Mouse (Mus musculus): Measurements from ENCODE around the gene Nxn. TPM values are rescaled to one million over a fixed set of nuclear protein-coding genes. Genes with fewer than 3 reads are reported as not detected.

The Nxn gene
- polyA plus RNA-seq, 1 experiment from 2014 or later: 19.9 TPM

- Histone ChIP-seq H3K9ac (replicated peaks) (peak overlapping the region; percentile 60), H3K4me3 (peak overlapping the region; percentile 69), H3K4me1 (peaks cover 43% of the 10 kb centered on the region), H3K27ac (replicated peaks) (peak overlapping the region; percentile 78), H3K36me3 (no peaks in the 10 kb centered on the region), H3K4me2 (replicated peaks) (peak overlapping the region; percentile 82), H3K27me3 (no peaks in the 10 kb centered on the region), H3K9me3 (no peaks in the 10 kb centered on the region)
- ATAC-seq (replicated peaks): peak; percentile 65
- under 1% methylated on average over 33 of the region's 33 CpGs for WGBS
Observed at GRCm38 (mm10) chr11:76398312-76398797, 585 bp downstream of the Nxn start.

- under 1% methylated on average over 26 of the region's 26 CpGs for WGBS
- Histone ChIP-seq H3K9me3 (no peaks in the 10 kb centered on the region), H3K27ac (replicated peaks) (peak overlapping the region; percentile 78)
Observed at GRCm38 (mm10) chr11:76397650-76398311, 1.2 kb downstream of the Nxn start.

GRCm38 (mm10) chr11:76392996-76393395 is 5.9 kb downstream of the Nxn start:
- no peak overlapping the region for H3K4me3 ChIP-seq
- no peak overlapping the region for H3K4me2 ChIP-seq (replicated peaks)
- ATAC-seq (replicated peaks): no peak
- H3K4me1 ChIP-seq: peaks cover 34% of the 10 kb centered on the region
- H3K9me3 ChIP-seq: no peaks in the 10 kb centered on the region
- H3K27ac ChIP-seq (replicated peaks): no peak overlapping the region
- H3K27me3 ChIP-seq: no peaks in the 10 kb centered on the region
- H3K36me3 ChIP-seq: no peaks in the 10 kb centered on the region
- no peak overlapping the region for H3K9ac ChIP-seq (replicated peaks)
- WGBS: 89% methylated on average over 11 of the region's 11 CpGs

More at GRCm38 (mm10) chr11:76397650-76398311, 1.2 kb downstream of the Nxn start:
- Histone ChIP-seq H3K4me3 (peak overlapping the region; percentile 69), H3K27me3 (no peaks in the 10 kb centered on the region), H3K9ac (replicated peaks) (peak overlapping the region; percentile 60), H3K4me2 (replicated peaks) (peak overlapping the region; percentile 82), H3K36me3 (no peaks in the 10 kb centered on the region), H3K4me1 (peaks cover 43% of the 10 kb centered on the region)
- ATAC-seq (replicated peaks): no peak

- Histone ChIP-seq H3K27me3 (no peaks in the 10 kb centered on the region), H3K4me1 (peaks cover 30% of the 10 kb centered on the region), H3K9ac (replicated peaks) (no peak overlapping the region), H3K4me3 (no peak overlapping the region), H3K4me2 (replicated peaks) (no peak overlapping the region), H3K36me3 (no peaks in the 10 kb centered on the region), H3K9me3 (no peaks in the 10 kb centered on the region), H3K27ac (replicated peaks) (no peak overlapping the region)
- 68% methylated on average over 7 of the region's 7 CpGs for WGBS
- ATAC-seq (replicated peaks): no peak
Observed at GRCm38 (mm10) chr11:76392532-76392931, 6.4 kb downstream of the Nxn start.

GRCm38 (mm10) chr11:76388711-76389110 is 10.2 kb downstream of the Nxn start:
- ATAC-seq (replicated peaks): no peak
- Histone ChIP-seq H3K27ac (replicated peaks) (no peak overlapping the region), H3K27me3 (no peaks in the 10 kb centered on the region), H3K36me3 (no peaks in the 10 kb centered on the region), H3K4me3 (no peak overlapping the region), H3K9ac (replicated peaks) (no peak overlapping the region), H3K9me3 (no peaks in the 10 kb centered on the region), H3K4me1 (peaks cover 33% of the 10 kb centered on the region), H3K4me2 (replicated peaks) (peak overlapping the region; percentile 17; the same call in 1 of the 2 replicates)
- 8% methylated on average over 7 of the region's 7 CpGs for WGBS

- Histone ChIP-seq H3K4me3 (no peak overlapping the region), H3K9ac (replicated peaks) (no peak overlapping the region), H3K4me2 (replicated peaks) (no peak overlapping the region), H3K4me1 (peaks cover 43% of the 10 kb centered on the region), H3K27ac (replicated peaks) (no peak overlapping the region), H3K27me3 (no peaks in the 10 kb centered on the region), H3K36me3 (no peaks in the 10 kb centered on the region), H3K9me3 (no peaks in the 10 kb centered on the region)
- no peak for ATAC-seq (replicated peaks)
- 89% methylated on average over 1 of the region's 1 CpGs for WGBS
Observed at GRCm38 (mm10) chr11:76387097-76387496, 11.8 kb downstream of the Nxn start.

GRCm38 (mm10) chr11:76385746-76386145 is 13.2 kb downstream of the Nxn start:
- Histone ChIP-seq H3K36me3 (no peaks in the 10 kb centered on the region), H3K27ac (replicated peaks) (peak overlapping the region; percentile 52; the same call in 1 of the 2 replicates), H3K4me1 (peaks cover 43% of the 10 kb centered on the region), H3K4me3 (no peak overlapping the region), H3K9me3 (no peaks in the 10 kb centered on the region), H3K27me3 (no peaks in the 10 kb centered on the region), H3K9ac (replicated peaks) (no peak overlapping the region), H3K4me2 (replicated peaks) (no peak overlapping the region)
- 12% methylated on average over 3 of the region's 3 CpGs for WGBS
- 0 out of 2 replicates have a peak, but pooled peaks have one; percentile 42 for ATAC-seq (replicated peaks)

- Histone ChIP-seq H3K4me2 (replicated peaks) (no peak overlapping the region), H3K36me3 (no peaks in the 10 kb centered on the region), H3K4me1 (peaks cover 46% of the 10 kb centered on the region), H3K9ac (replicated peaks) (no peak overlapping the region), H3K27me3 (no peaks in the 10 kb centered on the region), H3K4me3 (no peak overlapping the region), H3K9me3 (no peaks in the 10 kb centered on the region), H3K27ac (replicated peaks) (peak overlapping the region; percentile 52; the same call in 1 of the 2 replicates)
- ATAC-seq (replicated peaks): peak; percentile 49; the same call in 1 of the 2 replicates
- 17% methylated on average over 4 of the region's 4 CpGs for WGBS
Observed at GRCm38 (mm10) chr11:76385017-76385416, 13.9 kb downstream of the Nxn start.

GRCm38 (mm10) chr11:76384307-76384706 is 14.6 kb downstream of the Nxn start:
- no peaks in the 10 kb centered on the region for H3K27me3 ChIP-seq
- no peak for ATAC-seq (replicated peaks)
- no peaks in the 10 kb centered on the region for H3K9me3 ChIP-seq
- H3K4me2 ChIP-seq (replicated peaks): 0 out of 2 replicates have a peak overlapping the region, but pooled peaks have one; percentile 4
- H3K36me3 ChIP-seq: no peaks in the 10 kb centered on the region
- H3K27ac ChIP-seq (replicated peaks): peak overlapping the region; percentile 52
- no peak overlapping the region; the same call in 1 of the 2 replicates for H3K9ac ChIP-seq (replicated peaks)
- WGBS: 24% methylated on average over 5 of the region's 5 CpGs
- no peak overlapping the region for H3K4me3 ChIP-seq
- H3K4me1 ChIP-seq: peaks cover 45% of the 10 kb centered on the region

- WGBS: 10% methylated on average over 13 of the region's 13 CpGs
- H3K4me3 ChIP-seq: no peak overlapping the region
- no peak for ATAC-seq (replicated peaks)
- no peak overlapping the region for H3K9ac ChIP-seq (replicated peaks)
- H3K4me1 ChIP-seq: peaks cover 34% of the 10 kb centered on the region
- no peak overlapping the region for H3K27ac ChIP-seq (replicated peaks)
- H3K36me3 ChIP-seq: no peaks in the 10 kb centered on the region
- no peaks in the 10 kb centered on the region for H3K9me3 ChIP-seq
- no peak overlapping the region for H3K4me2 ChIP-seq (replicated peaks)
- H3K27me3 ChIP-seq: no peaks in the 10 kb centered on the region
Observed at GRCm38 (mm10) chr11:76382711-76383324, 16.1 kb downstream of the Nxn start.

GRCm38 (mm10) chr11:76381201-76381885 is 17.6 kb downstream of the Nxn start:
- H3K9me3 ChIP-seq: no peaks in the 10 kb centered on the region
- no peak for ATAC-seq (replicated peaks)
- peaks cover 34% of the 10 kb centered on the region for H3K4me1 ChIP-seq
- no peaks in the 10 kb centered on the region for H3K27me3 ChIP-seq
- H3K4me3 ChIP-seq: no peak overlapping the region
- no peak overlapping the region for H3K9ac ChIP-seq (replicated peaks)
- no peak overlapping the region for H3K27ac ChIP-seq (replicated peaks)
- 84% methylated on average over 15 of the region's 15 CpGs for WGBS
- H3K36me3 ChIP-seq: no peaks in the 10 kb centered on the region
- H3K4me2 ChIP-seq (replicated peaks): no peak overlapping the region

All from forebrain, embryonic 15.5 days (tissue).